Mouse (Mus musculus): Measurements from ENCODE around the gene Ears2.

The Ears2 gene

GRCm38 (mm10) chr7:122045181-122045634 lies 21.9 kb downstream of the Ears2 start:
- in situ Hi-C loops (cut with MboI, MseI): no loop called here

DNA sequence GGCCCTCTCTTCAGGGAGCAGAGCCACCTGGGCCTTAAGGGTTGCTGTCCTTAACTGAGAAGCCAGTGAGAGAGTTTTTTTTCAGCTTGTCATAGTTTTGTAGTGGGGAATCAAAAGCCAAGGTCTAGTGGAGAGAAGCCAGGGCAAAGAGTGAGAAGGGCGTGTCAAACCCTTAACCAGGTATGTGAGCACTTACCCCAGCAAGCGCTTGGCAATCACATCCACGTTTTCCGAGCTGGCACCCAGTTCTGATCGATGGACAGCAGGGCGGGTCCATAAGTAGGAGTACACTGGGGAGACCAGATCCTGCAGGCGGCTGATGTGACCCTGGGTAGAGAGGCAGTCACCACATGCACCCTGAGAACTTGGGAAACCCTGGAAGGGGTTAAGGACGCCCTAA lies 23.0 kb downstream of the Ears2 start:
- in situ Hi-C loops (cut with MboI, MseI): no loop called here

DNA sequence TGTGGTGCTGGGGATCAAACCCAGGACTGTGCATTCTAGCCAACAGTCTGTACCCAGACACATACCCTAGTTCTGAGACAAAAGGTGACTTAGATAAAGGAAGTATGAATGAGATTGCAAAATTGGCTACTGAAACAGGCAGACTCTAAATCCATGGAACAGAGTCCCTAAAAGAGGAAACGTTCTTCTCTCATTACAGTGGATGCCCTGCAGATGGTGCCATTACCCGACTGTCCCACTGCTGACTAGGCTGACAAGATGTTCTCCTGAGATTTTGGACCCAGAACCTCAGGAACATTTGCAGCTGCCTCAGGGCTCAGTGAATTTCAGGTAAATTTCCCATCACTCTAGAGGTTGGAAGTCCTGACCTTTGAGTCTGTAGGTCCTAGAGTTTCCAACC lies 32.7 kb downstream of the Ears2 start:
- in situ Hi-C loops (cut with MboI, MseI): no loop called here

DNA sequence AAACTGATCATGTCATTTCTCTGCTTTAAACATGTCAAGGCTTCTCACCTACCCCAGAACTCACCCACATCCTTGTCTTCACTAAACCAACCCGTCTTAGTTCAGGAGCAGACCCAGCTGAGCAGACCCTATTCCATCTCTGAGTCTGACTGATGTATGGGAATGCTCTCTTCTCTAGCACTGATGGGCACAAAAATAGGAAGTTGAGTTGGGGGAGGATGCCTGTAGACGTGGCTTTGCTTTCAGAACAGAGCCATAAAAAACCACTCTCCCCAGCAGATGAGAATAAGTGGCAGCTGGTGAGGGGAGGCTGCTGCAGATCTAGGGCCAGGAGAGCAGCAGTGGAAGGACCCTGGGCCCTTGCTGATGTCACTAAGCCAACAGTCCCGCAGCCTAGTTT lies 33.7 kb downstream of the Ears2 start:
- in situ Hi-C loops (cut with MboI, MseI): no loop called here

DNA sequence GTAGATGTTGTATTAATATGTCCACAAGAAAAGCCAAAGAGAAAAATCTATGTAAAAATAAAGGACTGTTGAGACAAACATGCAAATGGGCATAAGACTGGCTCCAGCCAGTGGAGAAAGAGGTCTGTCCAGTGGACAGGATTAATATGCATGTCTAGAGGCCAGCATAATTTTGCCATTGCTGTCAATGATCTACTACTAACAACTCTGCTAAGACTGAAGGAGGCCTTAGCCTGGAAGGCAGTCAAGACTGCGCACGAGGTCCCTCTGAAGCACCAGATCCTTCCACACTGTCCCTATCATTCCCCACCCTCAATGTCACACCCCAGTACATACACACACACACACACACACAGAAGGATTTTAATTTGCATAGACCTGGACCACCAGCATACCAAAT lies 44.9 kb downstream of the Ears2 start:
- in situ Hi-C loops (cut with MboI, MseI): no loop called here

DNA sequence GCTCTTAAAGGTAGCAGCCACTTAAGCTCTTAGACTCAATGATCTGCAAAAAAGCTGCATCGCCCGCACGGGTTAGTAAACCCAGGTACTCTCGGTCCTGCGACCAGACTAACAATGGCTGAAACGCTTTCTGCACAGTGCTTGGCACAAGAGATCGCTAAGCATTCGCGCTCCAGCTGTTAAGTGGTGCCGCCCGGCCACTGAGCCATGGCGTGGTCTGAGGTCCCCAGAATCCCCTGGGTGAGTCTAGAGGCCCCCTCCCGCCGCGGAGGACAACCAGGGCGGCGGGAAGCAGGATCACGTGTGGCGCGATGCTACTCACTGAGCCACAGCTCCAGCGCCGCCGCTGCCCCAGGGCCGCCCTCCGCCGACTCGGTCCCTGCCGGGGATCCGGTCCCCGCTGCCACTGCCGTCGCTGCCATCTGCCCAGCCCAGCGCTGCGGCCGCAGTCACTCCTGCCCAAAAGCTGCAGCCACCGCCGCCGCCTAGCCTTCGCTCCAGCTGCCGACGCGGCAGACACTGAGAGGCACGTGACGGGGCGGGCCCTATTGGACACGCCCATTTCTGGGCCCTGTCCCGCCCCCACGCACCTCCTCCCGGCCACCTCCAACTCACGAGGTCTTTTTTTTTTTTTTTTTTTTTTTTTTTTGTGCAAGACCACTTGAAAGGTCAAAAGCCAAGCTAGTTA lies 46.3 kb downstream of the Ears2 start, which contains the start of gene Gga2:
Gene Gga2, minus strand, starts transcription at position 556 of the 688 bp plus-strand sequence.
- in situ Hi-C loops (cut with MboI, MseI): no loop called here

DNA sequence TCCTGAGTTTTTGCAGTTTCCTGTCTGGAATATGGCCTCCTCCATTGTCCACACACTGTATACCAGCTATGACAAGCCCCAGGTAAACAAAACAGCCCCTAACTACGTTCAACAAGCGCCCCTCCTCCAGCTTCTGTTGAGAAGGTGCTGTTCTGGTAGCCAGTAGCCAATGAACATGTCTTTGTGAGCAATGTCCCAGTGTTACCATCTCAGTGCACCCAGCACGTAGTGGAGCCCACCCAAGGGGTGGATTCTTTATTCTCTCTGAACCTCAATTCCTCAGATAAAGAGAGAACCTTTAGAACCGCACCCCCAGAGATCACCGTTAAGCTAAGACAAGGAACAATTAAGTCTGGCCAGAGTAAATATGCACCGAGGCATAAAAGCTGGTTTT lies 46.8 kb downstream of the Ears2 start:
- in situ Hi-C loops (cut with MboI, MseI): no loop called here

DNA sequence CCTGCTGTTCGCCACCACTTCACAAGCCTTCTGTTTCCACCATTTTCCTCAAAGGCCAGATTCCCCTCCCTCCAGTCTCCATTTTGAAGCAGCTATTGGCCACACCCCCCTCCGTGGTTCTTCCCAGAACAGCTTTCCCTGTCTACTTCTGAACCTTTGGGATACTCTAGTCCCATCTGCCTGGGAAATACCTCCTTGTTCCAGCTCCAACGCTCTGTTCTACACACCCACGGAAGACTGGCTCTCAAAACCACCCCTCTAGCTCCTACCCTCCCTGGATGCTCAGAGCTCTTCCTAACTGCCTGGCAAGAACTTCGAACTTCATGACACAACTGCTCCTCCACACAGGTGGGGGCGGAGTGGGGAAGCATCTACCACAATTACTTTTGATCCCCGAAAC lies 48.1 kb downstream of the Ears2 start:
- in situ Hi-C loops (cut with MboI, MseI): no loop called here

- in situ Hi-C loops (cut with MboI, MseI): no loop called here
These were observed 48.8 kb downstream of the Ears2 start for GRCm38 (mm10) chr7:122018247-122018646.

DNA sequence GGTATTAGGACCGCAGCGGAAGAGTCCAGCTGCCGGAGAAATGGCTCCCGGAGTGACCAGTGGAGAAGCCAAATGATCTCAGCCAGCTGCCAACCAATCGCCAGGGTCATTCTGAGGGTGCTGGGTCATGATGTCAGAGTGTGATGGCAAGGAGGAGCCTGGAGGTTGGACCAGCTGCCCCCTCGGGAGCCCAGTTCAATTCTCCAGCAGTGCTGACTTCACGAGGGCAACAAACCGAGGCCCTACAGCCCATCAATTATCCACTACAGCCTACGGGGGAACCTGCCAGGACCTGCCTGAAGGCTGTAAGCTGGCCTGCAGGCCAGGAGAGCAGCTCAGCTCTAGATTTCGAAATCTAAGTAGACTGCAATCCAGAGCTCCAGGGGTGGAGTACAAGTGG lies 51.3 kb downstream of the Ears2 start:
- in situ Hi-C loops (cut with MboI, MseI): no loop called here

- in situ Hi-C loops (cut with MboI, MseI): no loop called here
These were observed 52.0 kb downstream of the Ears2 start for GRCm38 (mm10) chr7:122015105-122015504.

DNA sequence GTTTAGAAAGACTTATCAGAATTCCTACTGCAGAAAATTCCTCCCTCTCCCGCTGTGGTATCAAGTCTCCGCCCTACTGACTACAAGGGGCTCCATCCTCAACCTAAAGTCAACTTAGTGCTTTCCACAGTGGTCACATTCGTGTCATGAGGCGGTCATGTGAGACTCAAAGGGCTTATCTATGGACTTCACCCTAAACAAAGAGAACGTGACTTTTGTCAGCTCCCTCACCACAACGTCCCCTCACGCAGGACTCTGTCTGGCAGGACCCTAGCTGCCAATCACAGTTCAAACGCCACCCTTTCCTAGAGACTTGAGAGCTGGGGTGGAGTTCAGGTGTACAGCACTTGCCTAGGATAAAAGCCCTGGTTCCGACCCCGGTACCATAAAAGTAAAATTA lies 54.1 kb downstream of the Ears2 start:
- in situ Hi-C loops (cut with MboI, MseI): no loop called here

- in situ Hi-C loops (cut with MboI, MseI): no loop called here
These were observed 54.7 kb downstream of the Ears2 start for GRCm38 (mm10) chr7:122012370-122012769.

GRCm38 (mm10) chr7:122000396-122000795 lies 66.7 kb downstream of the Ears2 start:
- in situ Hi-C loops (cut with MboI, MseI): no loop called here

GRCm38 (mm10) chr7:121995961-121996360 lies 71.1 kb downstream of the Ears2 start:
- in situ Hi-C loops (cut with MboI, MseI): no loop called here
